Mouse (Mus musculus) granulocyte monocyte progenitor cell, adult 5-6 weeks (primary cell): ENCODE measurements at regions not wholly inside any gene's neighbourhood (a gene's known extent, or its start where the extent isn't known, plus 50 kb on each side); places are given as distances from the start of the nearest gene placed in this dataset.

Source experiments
- ATAC-seq: replicated peaks from 2 replicates; pipeline ENCODE4 v1.8.0; 2016; ENCODE audit warnings: mild to moderate bottlenecking, moderate TSS enrichment, inconsistent platforms; ENCODE audit not compliant: poor library complexity, severe bottlenecking

DNA sequence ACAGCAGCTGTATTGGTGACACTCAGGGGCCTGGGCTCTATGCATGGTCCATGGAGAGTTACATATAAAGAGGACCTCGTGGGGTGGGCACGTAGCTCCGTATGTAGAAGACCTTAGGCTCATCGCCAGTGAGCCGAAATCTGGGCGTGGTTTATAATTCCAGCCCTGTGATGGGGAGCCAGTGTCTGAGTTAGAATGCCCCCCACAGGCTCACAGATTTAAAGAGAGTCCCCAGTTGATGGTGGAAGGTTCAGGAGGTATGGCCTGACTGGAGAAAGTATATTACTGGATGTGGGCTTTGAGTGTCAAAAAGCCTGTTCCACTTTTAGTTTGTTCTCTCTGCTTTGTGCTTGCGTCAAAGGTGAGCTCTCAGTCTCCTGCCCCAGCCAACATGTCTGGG, 54.8 kb downstream of the 1700122O11Rik start:
- ATAC-seq, result no peak

GRCm38 (mm10) chr17:47981556-47982027, 56.5 kb downstream of the 1700122O11Rik start:
- ATAC-seq, result no peak

GRCm38 (mm10) chr17:47979266-47979665, 54.8 kb upstream of the Foxp4 start:
- no peak for ATAC-seq

DNA sequence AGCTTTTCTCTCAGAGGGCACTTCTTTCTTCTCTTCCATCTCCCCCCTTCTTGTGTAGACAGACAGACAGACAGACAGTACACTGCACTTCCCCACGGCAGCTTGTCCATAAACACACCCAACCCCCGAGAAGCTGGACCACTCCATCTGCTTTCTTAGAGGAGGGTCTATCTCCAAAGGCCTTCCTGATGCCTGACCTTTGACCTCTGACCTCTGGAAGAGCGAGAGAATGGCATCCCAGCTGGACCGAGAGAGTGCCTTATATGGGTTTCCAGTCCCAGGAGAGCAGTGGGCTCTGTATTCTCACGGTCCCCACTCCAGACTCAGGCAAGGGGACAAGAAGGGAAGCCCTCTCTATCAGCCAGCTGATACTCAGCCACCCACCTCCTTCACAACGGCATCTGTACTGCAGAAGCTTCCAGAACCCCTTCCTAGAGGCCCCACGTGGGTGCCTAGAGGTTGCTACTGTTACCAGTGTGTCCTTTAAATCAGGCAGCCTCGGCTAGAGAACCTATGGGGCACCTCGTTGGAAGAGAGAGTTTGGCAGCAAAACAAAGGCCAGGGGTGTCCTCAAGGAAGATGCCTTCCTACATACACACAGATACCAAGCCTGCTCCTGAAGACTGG, 54.1 kb upstream of the Foxp4 start:
- no peak for ATAC-seq

- no peak for ATAC-seq
These were observed 53.6 kb upstream of the Foxp4 start for GRCm38 (mm10) chr17:47978001-47978400.

DNA sequence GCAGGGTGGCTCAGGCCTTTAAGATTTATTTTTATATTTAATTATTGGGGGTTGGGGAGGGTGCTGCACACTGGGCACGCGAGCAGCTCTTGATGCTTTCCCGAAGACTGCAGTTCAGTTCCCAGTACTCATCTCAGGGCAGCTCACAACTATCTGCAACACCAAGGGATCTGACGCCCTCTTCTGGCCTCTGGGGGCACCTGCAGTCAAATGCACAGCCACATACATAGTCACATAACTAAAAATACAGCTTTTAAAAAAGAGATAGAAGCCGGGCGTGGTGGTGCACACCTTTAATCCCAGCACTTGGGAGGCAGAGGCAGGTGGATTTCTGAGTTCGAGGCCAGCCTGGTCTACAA, 52.5 kb upstream of the Foxp4 start:
- no peak for ATAC-seq

DNA sequence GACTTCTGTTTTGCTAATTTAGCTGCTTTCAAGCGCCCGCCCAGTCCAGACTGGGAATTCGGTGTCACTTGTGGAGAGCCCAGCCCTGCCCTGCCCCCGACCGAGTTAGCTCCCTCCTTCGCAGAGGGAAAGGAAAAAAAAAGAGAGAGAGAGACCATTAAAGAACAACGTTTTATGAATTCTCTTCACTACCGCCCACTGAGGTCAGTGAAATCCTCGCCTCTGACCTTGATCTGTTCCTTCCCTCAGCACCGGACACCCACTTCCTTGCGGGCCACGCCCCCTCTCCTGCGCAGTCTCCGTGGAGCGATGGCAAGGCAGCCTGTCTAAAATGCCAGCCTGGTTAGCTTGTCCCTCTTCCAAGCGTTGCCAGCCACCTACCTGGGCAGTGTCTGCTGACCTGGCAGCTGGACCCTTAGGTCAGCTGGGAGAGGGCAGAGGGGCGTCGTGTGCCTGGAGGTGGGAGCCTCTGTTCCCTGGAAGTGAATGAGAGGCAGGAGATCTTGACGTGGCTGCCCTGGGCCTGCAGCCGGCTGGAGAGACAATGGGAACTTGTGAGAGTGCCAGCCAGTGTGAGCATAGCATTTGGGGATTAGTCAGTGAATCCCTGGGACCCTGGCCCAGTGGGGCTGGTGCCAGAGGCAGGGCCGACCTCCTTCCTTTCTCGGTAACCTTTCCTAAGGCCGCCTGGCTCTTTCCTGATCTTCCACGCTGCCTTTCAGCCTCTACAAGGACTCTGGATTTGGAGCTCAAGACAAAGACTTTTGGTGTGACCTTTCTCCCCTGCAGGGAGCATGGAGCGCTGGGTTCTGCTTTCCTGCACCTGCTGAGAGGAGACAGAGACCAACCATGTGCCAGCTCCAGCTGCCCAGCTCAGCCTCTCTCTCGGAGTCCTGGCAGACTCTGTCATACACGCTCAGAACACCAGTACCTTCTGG, 51.9 kb upstream of the Foxp4 start:
- ATAC-seq, result peak; percentile 49

DNA sequence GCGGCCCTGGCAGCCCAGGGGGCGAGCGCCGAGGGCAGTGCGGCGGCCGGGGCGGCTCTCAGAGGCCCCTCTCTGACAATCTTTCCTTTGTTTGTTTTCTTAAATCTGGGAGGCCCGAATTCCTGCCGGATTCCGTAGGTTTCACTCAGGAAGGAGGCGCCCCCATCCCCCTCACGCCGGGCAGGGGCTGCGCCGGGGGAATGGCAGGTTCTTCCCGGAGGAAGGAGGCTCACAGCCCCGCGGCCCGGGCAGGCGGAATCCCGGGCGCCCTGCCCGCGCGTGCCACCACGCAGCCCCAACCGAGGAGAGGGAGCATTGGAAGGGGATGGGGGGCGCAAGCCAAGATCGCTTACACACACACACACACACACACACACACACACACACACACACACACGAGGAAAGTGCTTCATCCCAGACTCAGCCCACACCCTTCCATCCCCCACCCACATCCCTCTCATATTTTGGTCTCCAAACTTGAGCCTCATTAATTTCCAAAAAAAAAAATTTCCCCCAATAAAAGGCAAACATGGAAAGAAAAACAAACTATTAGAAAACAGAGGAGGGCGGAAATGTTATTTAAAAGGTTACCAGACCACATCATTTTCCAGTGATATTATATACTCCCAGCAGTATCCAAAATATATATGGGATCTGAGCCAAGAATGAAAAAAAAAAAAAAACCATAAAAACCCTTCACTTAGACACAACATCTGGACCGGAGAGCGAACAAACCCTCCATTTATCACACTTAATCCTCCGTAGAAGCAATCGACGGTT, 51.0 kb upstream of the Foxp4 start:
- ATAC-seq, result no peak

DNA sequence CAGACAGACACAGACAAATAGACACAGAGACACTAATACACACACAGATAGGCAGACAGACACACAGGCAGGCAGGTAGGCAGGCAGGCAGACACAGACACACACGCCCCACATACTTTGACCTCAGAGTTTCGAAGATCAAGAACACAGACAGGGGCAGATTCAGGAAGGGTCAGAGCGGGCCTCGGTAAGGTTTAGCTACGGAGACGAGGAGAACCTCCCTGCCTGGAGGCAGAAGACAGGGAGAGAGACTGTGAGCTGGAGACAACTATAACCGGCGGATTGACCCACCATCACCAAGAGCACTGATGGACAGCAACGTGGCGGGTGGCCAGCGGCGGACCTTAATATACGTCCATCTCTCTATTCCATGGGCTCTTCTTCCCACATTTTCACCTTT, 50.1 kb upstream of the Foxp4 start:
- no peak for ATAC-seq
